Mouse (Mus musculus): ENCODE data around the gene Tecr. TPM values are rescaled to one million over a fixed set of nuclear protein-coding genes. Genes with fewer than 3 reads are reported as not detected.

Gene Tecr
- total and polyA plus RNA-seq, 3 experiments: 74.2 to 229 TPM; not detected in 1

DNA sequence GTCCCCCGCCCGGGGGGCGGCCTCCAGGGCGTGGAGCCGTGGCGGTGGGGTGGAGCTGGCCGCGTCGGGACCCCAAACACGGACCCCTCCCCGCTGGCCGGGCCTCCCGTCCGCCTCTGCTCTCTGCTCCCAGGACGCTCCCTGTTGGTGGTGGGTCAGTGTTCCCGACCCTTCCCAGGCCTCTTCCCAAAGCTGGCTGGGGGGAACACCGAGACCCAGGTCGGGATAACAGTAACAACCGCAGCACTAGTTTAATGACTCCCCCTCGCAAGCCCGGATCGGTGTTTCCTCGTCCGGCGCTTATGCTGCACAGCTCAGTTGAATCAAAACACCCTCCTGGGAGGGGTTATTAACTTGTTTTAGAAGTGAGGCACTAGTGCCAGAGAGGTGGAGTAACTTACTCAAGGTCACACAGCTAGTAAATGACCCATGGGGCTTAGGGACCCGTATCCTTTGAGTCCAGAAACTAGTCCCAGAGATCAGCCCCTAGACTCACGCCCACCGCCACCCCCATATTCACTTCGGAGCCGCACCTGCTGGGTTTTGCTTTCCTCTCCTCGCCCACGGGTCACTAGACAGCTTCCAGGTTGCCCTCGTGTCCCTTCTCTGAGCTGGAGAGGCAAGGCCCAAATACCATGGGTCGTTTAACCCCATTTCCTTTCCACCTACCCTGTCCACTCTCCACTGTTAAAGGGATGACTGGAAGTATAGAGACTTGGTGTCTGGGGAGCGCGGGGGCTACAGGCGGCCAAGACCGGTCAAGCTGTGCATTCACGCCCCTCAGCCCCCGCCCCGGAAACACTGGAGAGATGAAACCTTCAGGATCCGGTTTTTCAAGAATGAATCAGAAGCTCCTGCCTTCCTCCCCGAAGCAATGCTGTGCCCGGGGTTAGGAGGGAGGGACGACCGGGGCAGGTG, 45.2 kb upstream of the Tecr start:
- H3K36me3 ChIP-seq (ENCODE audit: control insufficient read depth in 1 of 2, insufficient read depth in 2 of 2, low read length in 2 of 2): no peaks in the 10 kb centered on the region; a peak in 1 of 4 replicates
- peak; percentile 48 for DNase-seq (ENCODE audit: low read depth, low spot score)

DNA sequence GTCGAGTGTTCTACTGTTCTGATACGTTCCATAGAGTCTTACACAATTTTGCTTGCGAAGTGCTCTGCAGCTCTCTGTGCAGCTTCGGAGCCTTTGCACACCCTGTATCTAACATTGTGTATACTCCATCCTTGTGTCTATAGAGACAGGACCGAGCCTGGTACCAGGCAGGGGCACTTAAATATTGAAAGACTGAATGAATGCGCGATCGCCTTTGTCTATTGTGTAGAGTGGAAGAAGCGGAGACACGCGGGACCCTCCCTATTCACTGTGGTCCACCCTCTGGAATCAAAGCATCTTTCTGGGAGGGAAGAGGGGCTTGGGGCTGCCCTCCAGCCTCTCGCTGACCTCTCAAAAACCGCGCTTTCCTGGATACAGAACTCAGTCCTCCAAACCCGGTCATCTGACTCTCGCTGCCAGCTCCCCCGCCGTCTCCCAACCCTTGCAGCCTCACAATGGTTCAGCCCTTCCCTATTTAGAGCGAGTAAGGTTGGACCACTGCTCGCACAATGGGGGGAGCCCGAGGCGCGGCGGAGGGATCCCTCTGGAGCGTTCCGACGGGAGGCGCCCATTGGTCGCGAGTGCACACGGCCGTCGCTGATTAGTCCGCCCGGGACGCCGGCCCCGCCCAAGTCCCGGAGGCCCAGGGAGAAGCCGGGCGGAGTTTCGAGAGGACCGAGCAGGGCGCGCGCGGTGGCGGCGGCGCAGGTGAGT, 44.4 kb upstream of the Tecr start, which contains the start of gene Gipc1:
Gene Gipc1 (plus strand): TSS at position 648 of the 714 bp plus-strand sequence.
- Histone ChIP-seq H3K9me3 (replicated peaks; ENCODE audit: insufficient read depth, low read length) (no peaks in the 10 kb centered on the region), H3K4me1 (ENCODE audit: control insufficient read depth in 1 of 2, insufficient read depth in 2 of 2, low read length in 2 of 2) (peaks cover 0 to 4% of the 10 kb centered on the region in 2 experiments; a peak in 2 of 4 replicates), H3K27me3 (ENCODE audit: control insufficient read depth in 1 of 2, insufficient read depth in 2 of 2, low read length in 2 of 2) (no peaks in the 10 kb centered on the region), H3K27ac (ENCODE audit: control insufficient read depth, low read depth, low read length) (peak within 1 kb of the TSS; percentile 41), H3K36me3 (ENCODE audit: control insufficient read depth in 1 of 2, insufficient read depth in 2 of 2, low read length in 2 of 2) (no peaks in the 10 kb centered on the region; a peak in 1 of 4 replicates), H3K4me3 (ENCODE audit: control insufficient read depth in 1 of 2, insufficient read depth in 1 of 2, low read depth in 2 of 2, low read length in 2 of 2) (peak within 1 kb of the TSS; percentile 85 to 86), H3K79me2 (ENCODE audit: control insufficient read depth, insufficient read depth, low read length, poor library complexity) (no peaks in the 10 kb centered on the region; the same call in 1 of the 2 replicates), H3K9ac (ENCODE audit: control insufficient read depth, low read depth, low read length, poor library complexity, severe bottlenecking) (peak within 1 kb of the TSS; percentile 82)
- peak; percentile 99 for DNase-seq (ENCODE audit: low read depth, low spot score)
- TF ChIP-seq KAT2A (conservative IDR thresholded peaks at IDR 0.05; ENCODE audit: low read depth, low read length) (peak; percentile 78), MAZ (IDR thresholded peaks at IDR 0.05; ENCODE audit: low read depth, low read length) (peak; percentile 100), ZC3H11A (IDR thresholded peaks at IDR 0.05; ENCODE audit: low read depth, low read length) (no peak), SIN3A (IDR thresholded peaks at IDR 0.05; ENCODE audit: low read length) (peak; percentile 71), ZNF384 (IDR thresholded peaks at IDR 0.05; ENCODE audit: low read depth, low read length) (no peak), JUND (IDR thresholded peaks at IDR 0.05; ENCODE audit: low read depth, low read length) (no peak), RCOR1 (IDR thresholded peaks at IDR 0.05; ENCODE audit: low read depth, low read length) (no peak), ETS1 (IDR thresholded peaks at IDR 0.05; ENCODE audit: low read depth, low read length) (no peak), ZMIZ1 (IDR thresholded peaks at IDR 0.05; ENCODE audit: low read depth, low read length) (peak; percentile 41; the same call in 1 of the 2 replicates), GATA1 (IDR thresholded peaks at IDR 0.05; ENCODE audit: low read depth, low read length) (no peak), USF2 (IDR thresholded peaks at IDR 0.05; ENCODE audit: borderline replicate concordance in 1 of 2, insufficient read depth in 1 of 2, low read depth in 1 of 2, low read length in 2 of 2) (0 out of 4 replicates have a peak, but pooled peaks of 1 of the 2 experiments have one; percentile 15), CHD2 (IDR thresholded peaks at IDR 0.05; ENCODE audit: low read length) (no peak; the same call in 1 of the 2 replicates), POLR2AphosphoS5 (IDR thresholded peaks at IDR 0.05; ENCODE audit: borderline replicate concordance, low read depth, low read length) (no peak), HCFC1 (IDR thresholded peaks at IDR 0.05; ENCODE audit: low read depth, low read length) (peak; percentile 77), MYB (IDR thresholded peaks at IDR 0.05; ENCODE audit: low read depth, low read length) (no peak), MAX (IDR thresholded peaks at IDR 0.05; ENCODE audit: low read length) (no peak; the same call in 1 of the 2 replicates), POLR2AphosphoS2 (IDR thresholded peaks at IDR 0.05; ENCODE audit: low read length) (peak; percentile 61; the same call in 1 of the 2 replicates), E2F4 (IDR thresholded peaks at IDR 0.05; ENCODE audit: borderline replicate concordance, low read depth, low read length) (no peak; the same call in 1 of the 2 replicates), GABPA (IDR thresholded peaks at IDR 0.05; ENCODE audit: low read depth, low read length) (no peak), CHD1 (IDR thresholded peaks at IDR 0.05; ENCODE audit: low read depth, low read length) (peak; percentile 99), POLR2A (IDR thresholded peaks at IDR 0.05; ENCODE audit: control insufficient read depth in 1 of 2, insufficient read depth in 1 of 2, low read depth in 1 of 2, low read length in 2 of 2, poor library complexity in 1 of 2) (peak in 1 of 2 experiments; percentile 82; a peak in 2 of 4 replicates), BHLHE40 (IDR thresholded peaks at IDR 0.05; ENCODE audit: borderline replicate concordance, low read depth, low read length) (no peak), USF1 (IDR thresholded peaks at IDR 0.05; ENCODE audit: low read depth, low read length) (peak; percentile 80)

More for the DNA sequence above, 45.2 kb upstream of the Tecr start:
- Histone ChIP-seq H3K4me1 (ENCODE audit: control insufficient read depth in 1 of 2, insufficient read depth in 2 of 2, low read length in 2 of 2) (peaks cover 0 to 4% of the 10 kb centered on the region in 2 experiments; a peak in 2 of 4 replicates), H3K4me3 (ENCODE audit: control insufficient read depth in 1 of 2, insufficient read depth in 1 of 2, low read depth in 2 of 2, low read length in 2 of 2) (peak overlapping the region; percentile 85 to 86), H3K79me2 (ENCODE audit: control insufficient read depth, insufficient read depth, low read length, poor library complexity) (no peaks in the 10 kb centered on the region; the same call in 1 of the 2 replicates), H3K27ac (ENCODE audit: control insufficient read depth, low read depth, low read length) (peak overlapping the region; percentile 41), H3K27me3 (ENCODE audit: control insufficient read depth in 1 of 2, insufficient read depth in 2 of 2, low read length in 2 of 2) (no peaks in the 10 kb centered on the region), H3K9me3 (replicated peaks; ENCODE audit: insufficient read depth, low read length) (no peaks in the 10 kb centered on the region), H3K9ac (ENCODE audit: control insufficient read depth, low read depth, low read length, poor library complexity, severe bottlenecking) (peak overlapping the region; percentile 82)
- TF ChIP-seq NELFE (IDR thresholded peaks at IDR 0.05; ENCODE audit: low read depth, low read length) (peak; percentile 37; the same call in 1 of the 2 replicates), POLR2AphosphoS5 (IDR thresholded peaks at IDR 0.05; ENCODE audit: borderline replicate concordance, low read depth, low read length) (no peak), MAZ (IDR thresholded peaks at IDR 0.05; ENCODE audit: low read depth, low read length) (0 out of 2 replicates have a peak, but pooled peaks have one; percentile 24), SIN3A (IDR thresholded peaks at IDR 0.05; ENCODE audit: low read length) (no peak; the same call in 1 of the 2 replicates), ETS1 (IDR thresholded peaks at IDR 0.05; ENCODE audit: low read depth, low read length) (no peak), RAD21 (IDR thresholded peaks at IDR 0.05; ENCODE audit: low read depth, low read length) (no peak), UBTF (IDR thresholded peaks at IDR 0.05; ENCODE audit: borderline replicate concordance, insufficient read depth, low read depth, low read length) (no peak), POLR2A (IDR thresholded peaks at IDR 0.05; ENCODE audit: control insufficient read depth in 1 of 2, insufficient read depth in 1 of 2, low read depth in 1 of 2, low read length in 2 of 2, poor library complexity in 1 of 2) (peak in 1 of 2 experiments; percentile 89; a peak in 2 of 4 replicates), HCFC1 (IDR thresholded peaks at IDR 0.05; ENCODE audit: low read depth, low read length) (peak; percentile 42; the same call in 1 of the 2 replicates), MXI1 (IDR thresholded peaks at IDR 0.05; ENCODE audit: low read depth, low read length) (peak; percentile 16; the same call in 1 of the 2 replicates)
